ENCODE assay signal across 25 mouse cellular contexts in genomic region chr14:121274985-121275384, GRCm38 (mm10).
DNase-seq lines count a peak whose midpoint lies in the region; ATAC-seq and TF ChIP-seq lines count a peak whose summit lies in the region.
"Had no signal": no experiment of that assay in that cellular context is flagged by ENCODE, and none has a peak within 500 bp of the region (broad histone marks: within the 10 kb centered on the region; RNA-seq: fewer than 3 reads in every experiment).

No protein-coding gene starts in this region.

- WGBS in embryonic facial prominence, embryonic 14.5 days = 80% methylated on average over 12 of the region's 12 CpGs
- WGBS in embryonic facial prominence, embryonic 10.5 days = 89% methylated on average over 12 of the region's 12 CpGs
- WGBS in hindbrain, postnatal 0 days = 60% methylated on average over 12 of the region's 12 CpGs
- WGBS in hindbrain, embryonic 16.5 days = 69% methylated on average over 12 of the region's 12 CpGs
- WGBS in lung, embryonic 14.5 days = 65% methylated on average over 12 of the region's 12 CpGs

- no peak for TF ChIP-seq CTCF in hindbrain, postnatal 0 days (IDR thresholded peaks at IDR 0.05; ENCODE audit: low read depth)
- no peak for TF ChIP-seq CTCF in lung, embryonic 14.5 days (IDR thresholded peaks at IDR 0.05; ENCODE audit: low read depth)

- H3K9me3 ChIP-seq in embryonic facial prominence, embryonic 14.5 days (ENCODE audit: control insufficient read depth, low read length) = no peaks in the 10 kb centered on the region
- H3K9me3 ChIP-seq in embryonic facial prominence, embryonic 10.5 days = no peaks in the 10 kb centered on the region
- no peaks in the 10 kb centered on the region for H3K9me3 ChIP-seq in hindbrain, postnatal 0 days (ENCODE audit: low read length)
- H3K9me3 ChIP-seq in hindbrain, embryonic 16.5 days (ENCODE audit: control insufficient read depth, low read length) = no peaks in the 10 kb centered on the region
- no peaks in the 10 kb centered on the region for H3K9me3 ChIP-seq in lung, embryonic 14.5 days (ENCODE audit: low read depth, low read length)
- H3K9me3 ChIP-seq: embryonic facial prominence, embryonic 15.5 days; forebrain, embryonic 12.5 days; G1E; hindbrain, embryonic 10.5 days; hindbrain, embryonic 13.5 days had no signal

- H3K4me3 ChIP-seq in embryonic facial prominence, embryonic 14.5 days (ENCODE audit: low read depth, low read length) = no peak overlapping the region
- H3K4me3 ChIP-seq in embryonic facial prominence, embryonic 10.5 days = no peak overlapping the region
- no peak overlapping the region for H3K4me3 ChIP-seq in hindbrain, postnatal 0 days (ENCODE audit: low read length)
- H3K4me3 ChIP-seq in hindbrain, embryonic 16.5 days (ENCODE audit: low read length) = no peak overlapping the region
- H3K4me3 ChIP-seq in lung, embryonic 14.5 days (ENCODE audit: low read depth, low read length) = no peak overlapping the region
- H3K4me3 ChIP-seq: embryonic facial prominence, embryonic 15.5 days; forebrain, embryonic 12.5 days; hindbrain, embryonic 10.5 days; hindbrain, embryonic 13.5 days had no signal

- H3K4me2 ChIP-seq in embryonic facial prominence, embryonic 14.5 days (ENCODE audit: low read depth, low read length) = no peak overlapping the region
- H3K4me2 ChIP-seq in hindbrain, postnatal 0 days (ENCODE audit: low read depth, low read length) = no peak overlapping the region
- no peak overlapping the region for H3K4me2 ChIP-seq in hindbrain, embryonic 16.5 days (ENCODE audit: low read length)
- H3K4me2 ChIP-seq in lung, embryonic 14.5 days = no peak overlapping the region
- H3K4me2 ChIP-seq: embryonic facial prominence, embryonic 15.5 days; forebrain, embryonic 12.5 days; heart, embryonic 11.5 days; hindbrain, embryonic 13.5 days had no signal

- DNase-seq in embryonic facial prominence, embryonic 14.5 days (ENCODE audit: low spot score) = peak; percentile 38
- no peak for DNase-seq in embryonic facial prominence, embryonic 10.5 days (ENCODE audit: low spot score)
- DNase-seq in hindbrain, postnatal 0 days (ENCODE audit: low spot score) = peak; percentile 32
- peak; percentile 61 for DNase-seq in lung, embryonic 14.5 days
- DNase-seq in lung, postnatal 25 days (ENCODE audit: low spot score) = no peak
- peak; percentile 76 for DNase-seq in testis, postnatal 10 days (ENCODE audit: low spot score)
- no peak for DNase-seq in testis, postnatal 14 days (ENCODE audit: low spot score)
- DNase-seq: adrenal gland, postnatal 10 days; adrenal gland, postnatal 36 days; B cell, adult 2 months; cerebellum, adult 18-20 months; cerebellum, adult 9-10 months; embryo, embryonic 11 days; gastrocnemius, postnatal 10 days; gastrocnemius, postnatal 36 days had no signal

- peaks cover 86% of the 10 kb centered on the region for H3K36me3 ChIP-seq in embryonic facial prominence, embryonic 14.5 days (ENCODE audit: control insufficient read depth, insufficient read depth, low read length)
- H3K36me3 ChIP-seq in embryonic facial prominence, embryonic 10.5 days (replicated peaks) = peaks cover 100% of the 10 kb centered on the region
- peaks cover 37% of the 10 kb centered on the region for H3K36me3 ChIP-seq in hindbrain, postnatal 0 days (ENCODE audit: insufficient read depth, low read length)
- peaks cover 24% of the 10 kb centered on the region for H3K36me3 ChIP-seq in hindbrain, embryonic 16.5 days (ENCODE audit: control insufficient read depth, insufficient read depth, low read length)
- peaks cover 92% of the 10 kb centered on the region for H3K36me3 ChIP-seq in lung, embryonic 14.5 days (ENCODE audit: insufficient read depth)
- H3K36me3 ChIP-seq: G1E had no signal

- H3K4me1 ChIP-seq in embryonic facial prominence, embryonic 14.5 days (ENCODE audit: control insufficient read depth, insufficient read depth, low read length) = no peaks in the 10 kb centered on the region
- H3K4me1 ChIP-seq in embryonic facial prominence, embryonic 10.5 days = no peaks in the 10 kb centered on the region
- no peaks in the 10 kb centered on the region for H3K4me1 ChIP-seq in hindbrain, postnatal 0 days (ENCODE audit: insufficient read depth, low read length)
- no peaks in the 10 kb centered on the region for H3K4me1 ChIP-seq in hindbrain, embryonic 16.5 days (ENCODE audit: control insufficient read depth, insufficient read depth, low read depth, low read length)
- H3K4me1 ChIP-seq in lung, embryonic 14.5 days (ENCODE audit: insufficient read depth) = no peaks in the 10 kb centered on the region
- H3K4me1 ChIP-seq: embryonic facial prominence, embryonic 15.5 days; forebrain, embryonic 12.5 days; hindbrain, embryonic 10.5 days; hindbrain, embryonic 13.5 days had no signal

- no peaks in the 10 kb centered on the region for H3K27me3 ChIP-seq in embryonic facial prominence, embryonic 14.5 days (replicated peaks; ENCODE audit: control insufficient read depth, insufficient read depth, low read length)
- no peaks in the 10 kb centered on the region for H3K27me3 ChIP-seq in embryonic facial prominence, embryonic 10.5 days (replicated peaks; ENCODE audit: low read depth, poor library complexity, severe bottlenecking)
- H3K27me3 ChIP-seq in hindbrain, postnatal 0 days (ENCODE audit: insufficient read depth, low read length) = no peaks in the 10 kb centered on the region
- H3K27me3 ChIP-seq in hindbrain, embryonic 16.5 days (replicated peaks; ENCODE audit: control insufficient read depth, insufficient read depth, low read length) = no peaks in the 10 kb centered on the region
- no peaks in the 10 kb centered on the region for H3K27me3 ChIP-seq in lung, embryonic 14.5 days (ENCODE audit: insufficient read depth, low read length)
- H3K27me3 ChIP-seq: CH12.LX; embryonic facial prominence, embryonic 15.5 days; forebrain, embryonic 12.5 days; hindbrain, embryonic 13.5 days; Patski had no signal

- no peak overlapping the region for H3K9ac ChIP-seq in embryonic facial prominence, embryonic 14.5 days (ENCODE audit: low read depth, low read length)
- H3K9ac ChIP-seq in hindbrain, postnatal 0 days (replicated peaks; ENCODE audit: low read length) = no peak overlapping the region
- no peak overlapping the region for H3K9ac ChIP-seq in hindbrain, embryonic 16.5 days (ENCODE audit: low read depth, low read length)
- no peak overlapping the region for H3K9ac ChIP-seq in lung, embryonic 14.5 days
- H3K9ac ChIP-seq: embryonic facial prominence, embryonic 15.5 days; forebrain, embryonic 12.5 days; hindbrain, embryonic 13.5 days had no signal

- H3K27ac ChIP-seq in embryonic facial prominence, embryonic 14.5 days (replicated peaks; ENCODE audit: low read depth, low read length) = no peak overlapping the region
- no peak overlapping the region for H3K27ac ChIP-seq in embryonic facial prominence, embryonic 10.5 days (replicated peaks)
- H3K27ac ChIP-seq in hindbrain, postnatal 0 days = no peak overlapping the region
- no peak overlapping the region for H3K27ac ChIP-seq in hindbrain, embryonic 16.5 days (ENCODE audit: low read depth, low read length)
- no peak overlapping the region for H3K27ac ChIP-seq in lung, embryonic 14.5 days (ENCODE audit: low read depth)
- H3K27ac ChIP-seq: embryonic facial prominence, embryonic 15.5 days; forebrain, embryonic 12.5 days; hindbrain, embryonic 10.5 days; hindbrain, embryonic 13.5 days had no signal

- ATAC-seq in embryonic facial prominence, embryonic 14.5 days (ENCODE audit: low read depth) = no peak
- no peak for ATAC-seq in hindbrain, postnatal 0 days
- no peak for ATAC-seq in hindbrain, embryonic 16.5 days
- no peak for ATAC-seq in lung, embryonic 14.5 days (ENCODE audit: insufficient read depth)
- ATAC-seq: forebrain, embryonic 16.5 days; Patski had no signal

Comparison
In these comparisons a context has a peak if more than half of its experiments do, and no peak if none do; other contexts are left out.
1. DNase-seq: peak in embryonic facial prominence, embryonic 14.5 days (single experiment), hindbrain, postnatal 0 days (single experiment), lung, embryonic 14.5 days (single experiment) and testis, postnatal 10 days (single experiment); none in embryonic facial prominence, embryonic 10.5 days (single experiment), lung, postnatal 25 days (single experiment) and testis, postnatal 14 days (single experiment).